Mouse (Mus musculus): ENCODE measurements at regions not wholly inside any gene's neighbourhood (a gene's known extent, or its start where the extent isn't known, plus 50 kb on each side); places are given as distances from the start of the nearest gene placed in this dataset.

DNA sequence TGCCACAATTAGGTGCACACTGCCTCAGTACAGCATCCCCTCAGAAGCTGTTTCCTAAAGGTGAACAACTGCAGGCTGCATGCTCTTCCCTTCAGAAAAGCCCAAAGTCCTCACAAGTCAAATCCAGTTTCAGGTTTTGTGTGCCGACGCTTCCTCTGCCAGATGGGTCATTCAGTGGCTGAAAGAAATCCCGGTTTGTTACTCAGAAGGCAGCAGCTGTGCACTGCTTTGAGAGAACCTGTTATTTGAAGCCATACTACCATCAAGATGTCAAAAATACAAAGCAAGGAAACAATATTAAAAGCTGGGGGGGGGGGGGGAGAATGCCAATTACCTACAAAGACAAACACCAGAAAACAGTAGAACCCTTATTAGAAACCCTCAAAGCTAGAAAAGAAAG lies 678.7 kb downstream of the Utrn start:
- ATAC-seq (ENCODE audit: low FRiP score, low TSS enrichment), result no peak
- H3K4me2 ChIP-seq (replicated peaks; ENCODE audit: low read depth, low read length), result no peak overlapping the region
- H3K9me3 ChIP-seq (ENCODE audit: control insufficient read depth, low read length), result no peaks in the 10 kb centered on the region
- no peaks in the 10 kb centered on the region for H3K36me3 ChIP-seq (ENCODE audit: control insufficient read depth, insufficient read depth, low read length)
- no peaks in the 10 kb centered on the region for H3K4me1 ChIP-seq (ENCODE audit: control insufficient read depth, insufficient read depth, low read length)
- 60% methylated on average over 3 of the region's 3 CpGs for WGBS
- no peak overlapping the region for H3K27ac ChIP-seq (ENCODE audit: low read depth, low read length)
- no peak overlapping the region for H3K4me3 ChIP-seq (ENCODE audit: low read length)
- no peaks in the 10 kb centered on the region for H3K27me3 ChIP-seq (ENCODE audit: control insufficient read depth, insufficient read depth, low read length)
- no peak overlapping the region for H3K9ac ChIP-seq (ENCODE audit: low read depth, low read length)

DNA sequence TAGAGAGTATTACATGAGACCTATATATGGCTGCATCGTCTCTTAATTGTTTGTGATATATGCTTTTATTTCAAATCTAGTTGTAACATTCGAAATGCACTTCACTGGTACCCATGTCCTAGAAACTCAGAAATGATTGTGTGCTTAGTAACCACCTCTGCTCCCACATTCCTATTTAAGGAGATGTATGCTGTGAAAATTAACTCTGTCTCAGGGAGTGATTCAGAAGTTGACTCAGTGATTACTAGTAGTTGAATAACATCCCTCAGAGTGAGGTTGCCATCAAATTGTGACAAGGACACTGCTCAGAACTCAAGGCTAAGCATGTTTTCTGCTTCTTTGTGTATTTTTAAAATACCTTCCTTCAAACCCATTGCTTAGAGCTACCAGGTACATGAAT lies 661.9 kb downstream of the Utrn start:
- Histone ChIP-seq H3K4me2 (replicated peaks; ENCODE audit: low read depth, low read length) (no peak overlapping the region), H3K9me3 (ENCODE audit: control insufficient read depth, low read length) (no peaks in the 10 kb centered on the region), H3K27ac (ENCODE audit: low read depth, low read length) (no peak overlapping the region), H3K9ac (ENCODE audit: low read depth, low read length) (no peak overlapping the region), H3K36me3 (ENCODE audit: control insufficient read depth, insufficient read depth, low read length) (no peaks in the 10 kb centered on the region), H3K27me3 (ENCODE audit: control insufficient read depth, insufficient read depth, low read length) (no peaks in the 10 kb centered on the region), H3K4me1 (ENCODE audit: control insufficient read depth, insufficient read depth, low read length) (no peaks in the 10 kb centered on the region), H3K4me3 (ENCODE audit: low read length) (no peak overlapping the region)
- no peak for ATAC-seq (ENCODE audit: low FRiP score, low TSS enrichment)
- WGBS, result 87% methylated on average over 2 of the region's 2 CpGs

DNA sequence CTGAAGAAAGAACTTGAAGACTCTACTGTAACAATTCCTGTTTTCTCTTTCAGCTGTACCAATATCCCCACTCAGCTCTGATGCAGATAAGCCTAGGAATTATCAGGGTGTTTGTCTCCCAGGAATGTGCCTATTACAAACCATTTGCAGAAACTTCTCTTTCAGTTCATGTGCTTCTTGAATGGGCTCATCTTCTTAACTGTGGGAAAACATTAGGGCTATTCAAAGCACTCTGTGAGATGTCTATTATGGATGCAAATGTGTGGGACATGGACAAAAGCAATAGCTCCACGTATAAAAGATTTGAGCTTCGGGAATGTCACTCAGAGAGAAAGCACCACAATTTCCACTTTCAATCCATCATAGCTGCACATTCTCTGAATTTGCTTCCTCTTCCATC lies 659.0 kb downstream of the Utrn start:
- ATAC-seq (ENCODE audit: low FRiP score, low TSS enrichment), result no peak
- 85% methylated on average over 2 of the region's 2 CpGs for WGBS

DNA sequence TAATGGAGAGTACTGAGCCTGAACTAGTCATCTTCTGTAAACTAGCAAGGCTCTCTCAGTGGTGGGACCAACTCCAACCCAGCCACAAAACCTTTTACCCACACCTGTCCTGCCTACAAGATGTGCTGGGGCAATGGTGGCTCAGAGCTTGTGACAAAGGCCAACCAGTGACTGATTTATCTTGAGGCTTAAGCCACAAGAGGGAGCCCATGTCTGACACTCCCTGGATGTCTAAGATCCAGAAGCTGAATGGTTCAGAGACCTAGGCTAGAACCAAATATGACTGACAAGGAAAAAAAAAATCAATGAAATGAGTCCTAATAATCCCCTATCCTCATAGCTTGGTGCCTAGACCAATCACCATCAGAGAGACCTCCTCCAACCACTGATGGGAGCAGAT lies 650.3 kb downstream of the Utrn start:
- Histone ChIP-seq H3K27ac (ENCODE audit: low read depth, low read length) (no peak overlapping the region), H3K27me3 (ENCODE audit: control insufficient read depth, insufficient read depth, low read length) (no peaks in the 10 kb centered on the region), H3K4me3 (ENCODE audit: low read length) (no peak overlapping the region), H3K4me2 (replicated peaks; ENCODE audit: low read depth, low read length) (no peak overlapping the region), H3K36me3 (ENCODE audit: control insufficient read depth, insufficient read depth, low read length) (no peaks in the 10 kb centered on the region), H3K9ac (ENCODE audit: low read depth, low read length) (no peak overlapping the region), H3K9me3 (ENCODE audit: control insufficient read depth, low read length) (no peaks in the 10 kb centered on the region), H3K4me1 (ENCODE audit: control insufficient read depth, insufficient read depth, low read length) (no peaks in the 10 kb centered on the region)
- ATAC-seq (ENCODE audit: low FRiP score, low TSS enrichment), result no peak

More for the DNA sequence above, 659.0 kb downstream of the Utrn start:
- Histone ChIP-seq H3K4me1 (ENCODE audit: control insufficient read depth, insufficient read depth, low read length) (no peaks in the 10 kb centered on the region), H3K4me2 (replicated peaks; ENCODE audit: low read depth, low read length) (no peak overlapping the region), H3K27ac (ENCODE audit: low read depth, low read length) (no peak overlapping the region), H3K27me3 (ENCODE audit: control insufficient read depth, insufficient read depth, low read length) (no peaks in the 10 kb centered on the region), H3K9ac (ENCODE audit: low read depth, low read length) (no peak overlapping the region), H3K9me3 (ENCODE audit: control insufficient read depth, low read length) (no peaks in the 10 kb centered on the region), H3K36me3 (ENCODE audit: control insufficient read depth, insufficient read depth, low read length) (no peaks in the 10 kb centered on the region), H3K4me3 (ENCODE audit: low read length) (no peak overlapping the region)

DNA sequence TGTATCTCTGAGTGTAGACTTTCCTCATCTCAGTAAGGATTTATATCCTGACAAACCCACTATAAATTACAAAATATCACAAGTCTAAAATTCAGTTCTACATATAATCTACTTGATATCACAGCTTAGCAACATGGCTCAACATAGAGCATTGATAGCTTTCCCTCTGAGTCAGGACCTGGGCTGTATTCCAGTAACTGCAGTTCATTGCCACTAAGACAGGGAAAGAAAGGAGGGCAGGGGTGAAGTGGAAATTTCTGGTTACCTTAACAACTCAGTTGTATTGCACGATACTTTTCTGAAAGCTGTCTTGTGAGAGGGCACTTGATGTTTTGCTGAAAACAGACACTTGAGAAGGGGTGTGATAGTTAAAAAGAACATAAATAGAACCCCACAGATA lies 635.0 kb downstream of the Utrn start:
- WGBS, result 84% methylated on average over 1 of the region's 1 CpGs
- H3K9ac ChIP-seq (ENCODE audit: low read depth, low read length), result no peak overlapping the region
- no peaks in the 10 kb centered on the region for H3K4me1 ChIP-seq (ENCODE audit: control insufficient read depth, insufficient read depth, low read length)

DNA sequence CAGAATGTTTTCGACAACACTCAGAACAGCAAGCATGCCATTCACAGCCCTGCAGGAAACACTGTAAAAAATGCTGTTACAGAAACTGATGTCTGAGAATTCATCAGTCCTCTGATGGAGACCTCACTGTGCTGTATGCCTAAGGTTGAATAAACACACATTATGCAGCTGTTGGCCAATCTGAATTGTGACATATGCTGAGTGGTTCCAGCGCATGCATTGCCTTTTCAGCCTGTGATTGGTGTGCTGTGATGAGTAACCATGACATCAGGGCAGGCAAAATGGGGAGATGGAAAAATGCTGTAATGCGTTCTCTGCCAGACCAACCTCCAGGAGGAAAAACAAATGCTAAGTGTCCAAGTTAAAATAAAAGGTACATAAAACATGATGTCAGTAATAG lies 620.3 kb downstream of the Utrn start:
- Histone ChIP-seq H3K4me1 (ENCODE audit: control insufficient read depth, insufficient read depth, low read length) (no peaks in the 10 kb centered on the region), H3K9me3 (ENCODE audit: control insufficient read depth, low read length) (no peaks in the 10 kb centered on the region), H3K4me3 (ENCODE audit: low read length) (no peak overlapping the region), H3K36me3 (ENCODE audit: control insufficient read depth, insufficient read depth, low read length) (no peaks in the 10 kb centered on the region), H3K9ac (ENCODE audit: low read depth, low read length) (no peak overlapping the region), H3K27me3 (ENCODE audit: control insufficient read depth, insufficient read depth, low read length) (no peaks in the 10 kb centered on the region), H3K27ac (ENCODE audit: low read depth, low read length) (no peak overlapping the region), H3K4me2 (replicated peaks; ENCODE audit: low read depth, low read length) (no peak overlapping the region)
- ATAC-seq (ENCODE audit: low FRiP score, low TSS enrichment), result no peak; the same call in 1 of the 2 replicates
- WGBS, result 66% methylated on average over 3 of the region's 3 CpGs

More for the DNA sequence above, 635.0 kb downstream of the Utrn start:
- Histone ChIP-seq H3K9me3 (ENCODE audit: control insufficient read depth, low read length) (no peaks in the 10 kb centered on the region), H3K27ac (ENCODE audit: low read depth, low read length) (no peak overlapping the region), H3K27me3 (ENCODE audit: control insufficient read depth, insufficient read depth, low read length) (no peaks in the 10 kb centered on the region), H3K4me3 (ENCODE audit: low read length) (no peak overlapping the region), H3K4me2 (replicated peaks; ENCODE audit: low read depth, low read length) (no peak overlapping the region), H3K36me3 (ENCODE audit: control insufficient read depth, insufficient read depth, low read length) (no peaks in the 10 kb centered on the region)
- ATAC-seq (ENCODE audit: low FRiP score, low TSS enrichment), result no peak

DNA sequence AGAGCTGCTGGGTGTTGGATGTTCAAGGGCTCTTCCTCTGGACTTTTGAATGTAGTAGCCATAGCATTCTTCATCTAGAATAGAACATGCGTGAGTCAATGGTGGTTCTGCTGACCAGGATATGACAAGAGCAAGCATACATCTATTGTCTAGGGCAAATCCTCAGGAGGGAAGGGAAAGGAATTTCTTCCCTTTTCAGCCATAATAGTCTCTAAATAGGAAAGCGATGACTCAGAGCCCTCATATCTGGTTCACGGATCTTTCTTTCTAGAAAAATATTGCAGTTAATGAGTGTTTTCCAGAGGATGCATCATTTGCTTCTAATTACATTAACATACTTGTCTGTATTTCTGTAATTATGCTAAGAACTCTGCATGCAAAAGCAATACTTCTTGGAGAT lies 615.9 kb downstream of the Utrn start:
- H3K36me3 ChIP-seq (ENCODE audit: control insufficient read depth, insufficient read depth, low read length), result no peaks in the 10 kb centered on the region
- no peak overlapping the region for H3K9ac ChIP-seq (ENCODE audit: low read depth, low read length)
- no peaks in the 10 kb centered on the region for H3K4me1 ChIP-seq (ENCODE audit: control insufficient read depth, insufficient read depth, low read length)
- ATAC-seq (ENCODE audit: low FRiP score, low TSS enrichment), result no peak
- no peak overlapping the region for H3K27ac ChIP-seq (ENCODE audit: low read depth, low read length)
- no peaks in the 10 kb centered on the region for H3K27me3 ChIP-seq (ENCODE audit: control insufficient read depth, insufficient read depth, low read length)
- H3K9me3 ChIP-seq (ENCODE audit: control insufficient read depth, low read length), result no peaks in the 10 kb centered on the region
- WGBS, result 91% methylated on average over 3 of the region's 3 CpGs
- no peak overlapping the region for H3K4me2 ChIP-seq (replicated peaks; ENCODE audit: low read depth, low read length)
- H3K4me3 ChIP-seq (ENCODE audit: low read length), result no peak overlapping the region

DNA sequence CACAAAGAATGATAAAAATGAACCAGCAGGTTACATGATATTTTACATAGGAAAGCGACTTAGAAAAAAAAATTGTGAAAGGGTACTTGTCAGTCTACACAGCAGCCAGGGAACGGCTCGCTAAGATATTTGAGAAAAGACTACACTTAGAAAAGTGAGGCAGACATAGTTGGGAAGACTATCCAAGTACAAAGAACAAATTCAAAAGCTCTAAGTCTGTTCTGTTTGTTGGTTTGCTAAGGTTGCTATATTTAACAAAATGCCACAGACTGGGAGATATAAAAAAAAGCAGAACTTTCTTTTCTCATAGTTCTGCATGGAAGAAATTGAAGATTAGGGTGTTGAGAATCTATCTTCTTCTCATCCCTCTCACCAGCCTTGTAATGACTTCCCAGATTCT lies 583.5 kb downstream of the Utrn start:
- Histone ChIP-seq H3K4me2 (replicated peaks; ENCODE audit: low read depth, low read length) (no peak overlapping the region), H3K9me3 (ENCODE audit: control insufficient read depth, low read length) (no peaks in the 10 kb centered on the region), H3K27me3 (ENCODE audit: control insufficient read depth, insufficient read depth, low read length) (no peaks in the 10 kb centered on the region), H3K4me3 (ENCODE audit: low read length) (no peak overlapping the region), H3K4me1 (ENCODE audit: control insufficient read depth, insufficient read depth, low read length) (no peaks in the 10 kb centered on the region), H3K36me3 (ENCODE audit: control insufficient read depth, insufficient read depth, low read length) (no peaks in the 10 kb centered on the region), H3K27ac (ENCODE audit: low read depth, low read length) (no peak overlapping the region), H3K9ac (ENCODE audit: low read depth, low read length) (no peak overlapping the region)
- no peak for ATAC-seq (ENCODE audit: low FRiP score, low TSS enrichment)
- 91% methylated on average over 3 of the region's 3 CpGs for WGBS

DNA sequence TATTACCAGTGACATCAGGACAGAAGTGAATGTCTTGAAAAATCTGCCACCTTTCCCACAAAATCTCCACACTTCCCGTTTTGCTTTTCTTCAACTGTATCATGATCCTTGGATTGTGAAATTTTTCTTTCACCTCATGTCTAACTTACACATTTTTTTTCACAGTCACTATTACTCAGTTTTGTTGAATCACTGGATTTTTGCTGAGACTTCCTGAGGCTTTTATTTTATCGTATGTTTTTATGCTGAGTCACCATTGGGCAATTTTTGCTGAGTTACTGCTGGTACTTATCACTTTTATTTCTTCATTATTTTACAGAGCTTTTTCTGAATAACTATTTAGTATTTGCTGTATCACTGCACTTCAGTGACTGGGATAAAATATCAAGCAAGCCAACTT lies 570.3 kb downstream of the Utrn start:
- Histone ChIP-seq H3K36me3 (ENCODE audit: control insufficient read depth, insufficient read depth, low read length) (no peaks in the 10 kb centered on the region), H3K4me2 (replicated peaks; ENCODE audit: low read depth, low read length) (no peak overlapping the region), H3K27ac (ENCODE audit: low read depth, low read length) (no peak overlapping the region), H3K4me1 (ENCODE audit: control insufficient read depth, insufficient read depth, low read length) (no peaks in the 10 kb centered on the region), H3K9me3 (ENCODE audit: control insufficient read depth, low read length) (no peaks in the 10 kb centered on the region), H3K4me3 (ENCODE audit: low read length) (no peak overlapping the region), H3K9ac (ENCODE audit: low read depth, low read length) (no peak overlapping the region), H3K27me3 (ENCODE audit: control insufficient read depth, insufficient read depth, low read length) (no peaks in the 10 kb centered on the region)
- 78% methylated on average over 2 of the region's 2 CpGs for WGBS
- ATAC-seq (ENCODE audit: low FRiP score, low TSS enrichment), result no peak

DNA sequence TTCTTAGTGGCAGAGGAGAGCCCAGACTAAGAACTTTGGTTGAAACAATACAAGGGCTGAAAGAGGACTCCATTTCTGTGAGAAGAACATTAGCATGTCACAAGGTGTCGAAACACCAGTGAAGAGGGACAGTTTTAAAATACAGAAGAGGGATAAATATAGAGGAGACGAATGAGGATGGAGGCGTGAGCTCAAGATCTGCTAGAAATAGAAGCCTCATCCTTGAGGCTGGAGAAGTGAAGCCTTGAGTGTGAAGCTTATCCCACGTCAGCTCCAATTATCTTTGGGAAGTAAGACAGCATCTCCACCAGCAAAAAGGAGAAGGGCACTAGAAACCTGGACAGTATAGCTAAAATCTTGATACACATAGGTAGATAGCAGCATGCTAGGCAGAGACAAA lies 566.8 kb downstream of the Utrn start:
- 83% methylated on average over 4 of the region's 4 CpGs for WGBS
- Histone ChIP-seq H3K27ac (ENCODE audit: low read depth, low read length) (no peak overlapping the region), H3K4me1 (ENCODE audit: control insufficient read depth, insufficient read depth, low read length) (no peaks in the 10 kb centered on the region), H3K9me3 (ENCODE audit: control insufficient read depth, low read length) (no peaks in the 10 kb centered on the region), H3K4me2 (replicated peaks; ENCODE audit: low read depth, low read length) (no peak overlapping the region), H3K9ac (ENCODE audit: low read depth, low read length) (no peak overlapping the region), H3K27me3 (ENCODE audit: control insufficient read depth, insufficient read depth, low read length) (no peaks in the 10 kb centered on the region), H3K4me3 (ENCODE audit: low read length) (no peak overlapping the region), H3K36me3 (ENCODE audit: control insufficient read depth, insufficient read depth, low read length) (no peaks in the 10 kb centered on the region)
- ATAC-seq (ENCODE audit: low FRiP score, low TSS enrichment), result no peak
